Mouse (Mus musculus) frontal cortex, postnatal 25 days (tissue): ENCODE data around the gene Olfr1015.

Source experiments
- DNase-seq, 2 experiments: peaks; one replicate each; pipeline ENCODE4 v3.0.0; 2022; ENCODE audit warnings: low spot score in 2 of 2

Olfr1015 gene

GRCm38 (mm10) chr2:85781717-85782116, at the start of gene Olfr1015:
Olfr1015 (plus strand) TSS chr2:85782017.
- DNase-seq: no peak

- no peak for DNase-seq
Measured at GRCm38 (mm10) chr2:85753822-85754221, 28.0 kb upstream of the Olfr1015 start.

GRCm38 (mm10) chr2:85762666-85763065, 19.2 kb upstream of the Olfr1015 start, which contains the start of gene Olfr1012:
Olfr1012 (minus strand) TSS chr2:85762766.
- DNase-seq: no peak

GRCm38 (mm10) chr2:85766798-85767197, 15.0 kb upstream of the Olfr1015 start, which contains the start of gene Olfr1013:
Olfr1013 (plus strand) TSS chr2:85767098.
- no peak for DNase-seq

- DNase-seq: no peak
Measured at GRCm38 (mm10) chr2:85772413-85772812, 9.4 kb upstream of the Olfr1015 start, which contains the start of gene Olfr1014. Olfr1014 (plus strand) TSS chr2:85772713.

GRCm38 (mm10) chr2:85792331-85792730, 10.5 kb downstream of the Olfr1015 start:
- DNase-seq: no peak

- no peak for DNase-seq
Measured at GRCm38 (mm10) chr2:85802444-85802843, 20.6 kb downstream of the Olfr1015 start, which contains the start of gene Olfr1016. Olfr1016 (minus strand) TSS chr2:85802544.

- no peak for DNase-seq
Measured at GRCm38 (mm10) chr2:85804501-85804900, 22.7 kb downstream of the Olfr1015 start.

GRCm38 (mm10) chr2:85818179-85818578, 36.4 kb downstream of the Olfr1015 start, which contains the start of gene Olfr1018:
Olfr1018 (plus strand) TSS chr2:85818479.
- no peak for DNase-seq
